In the genomic region with DNA sequence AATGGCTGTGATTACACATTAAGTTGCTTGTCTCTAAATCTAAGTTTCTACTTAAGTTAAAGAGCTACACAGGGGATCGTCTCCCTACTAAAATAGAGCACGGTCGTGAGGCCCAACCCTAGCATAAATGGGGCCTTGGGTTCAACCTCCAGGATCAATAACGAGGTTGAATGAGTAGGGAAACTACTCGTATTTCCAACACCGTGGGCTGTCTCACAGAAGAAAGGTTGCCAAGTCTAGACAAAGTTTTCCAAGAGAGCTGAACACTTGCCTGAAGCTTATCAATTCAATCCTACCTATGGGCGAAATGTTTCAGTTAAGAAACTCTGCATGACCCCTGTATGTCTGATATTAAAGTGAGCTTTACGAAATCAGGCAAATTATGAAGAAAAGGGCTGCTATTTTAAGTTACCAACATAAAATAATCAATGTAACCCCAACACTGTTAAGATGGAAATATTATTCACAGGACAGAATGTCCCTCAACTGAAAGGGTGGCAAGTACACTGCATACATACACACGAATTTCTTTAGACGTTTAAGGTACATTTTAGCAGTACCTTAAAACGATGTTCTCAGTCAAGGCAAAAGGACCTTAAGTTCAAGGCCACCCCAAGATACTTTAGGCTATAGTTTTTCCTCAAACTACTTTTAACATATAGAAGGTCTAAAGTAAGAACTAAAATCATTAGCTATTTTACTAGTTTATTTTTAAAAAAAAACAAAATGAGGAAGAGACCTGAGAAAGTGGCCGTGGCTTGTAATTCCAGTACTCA, we compare ENCODE assay signal across 9 mouse cellular contexts. TPM values are rescaled to one million over a fixed set of nuclear protein-coding genes. Genes with fewer than 3 reads are reported as not detected.
DNase-seq lines count a peak whose midpoint lies in the region; ATAC-seq and TF ChIP-seq lines count a peak whose summit lies in the region.
"Had no signal": no experiment of that assay in that cellular context is flagged by ENCODE, and none has a peak within 500 bp of the region (broad histone marks: within the 10 kb centered on the region; RNA-seq: fewer than 3 reads in every experiment).

No protein-coding gene starts in this region.

- H3K9me3 ChIP-seq in lung, postnatal 0 days (ENCODE audit: low read length): no peaks in the 10 kb centered on the region
- no peaks in the 10 kb centered on the region for H3K9me3 ChIP-seq in forebrain, embryonic 13.5 days (replicated peaks)
- H3K9me3 ChIP-seq in limb, embryonic 14.5 days (ENCODE audit: control insufficient read depth, low read length): no peaks in the 10 kb centered on the region
- no peaks in the 10 kb centered on the region for H3K9me3 ChIP-seq in stomach, embryonic 14.5 days (ENCODE audit: control insufficient read depth, low read depth, low read length)

- ATAC-seq in lung, postnatal 0 days: no peak
- no peak for ATAC-seq in forebrain, embryonic 13.5 days
- ATAC-seq in limb, embryonic 14.5 days (ENCODE audit: low FRiP score, low read depth): no peak
- no peak for ATAC-seq in stomach, embryonic 14.5 days (ENCODE audit: insufficient number of reproducible peaks, insufficient read depth, low FRiP score, low read depth)

- TF ChIP-seq POLR2A in lung, adult 2 months (IDR thresholded peaks at IDR 0.05; ENCODE audit: borderline replicate concordance, extremely low read depth, low read depth, low read length): no peak
- no peak for TF ChIP-seq POLR2A in limb, embryonic 14.5 days (IDR thresholded peaks at IDR 0.05; ENCODE audit: borderline replicate concordance, extremely low read depth, insufficient read depth, insufficient read length)

- peak overlapping the region; percentile 60 for H3K4me2 ChIP-seq in lung, postnatal 0 days (replicated peaks; ENCODE audit: low read depth, low read length)
- peak overlapping the region; percentile 63 for H3K4me2 ChIP-seq in forebrain, embryonic 13.5 days
- H3K4me2 ChIP-seq in limb, embryonic 14.5 days (replicated peaks; ENCODE audit: low read depth, low read length, severe bottlenecking): peak overlapping the region; percentile 75
- H3K4me2 ChIP-seq in stomach, embryonic 14.5 days (replicated peaks; ENCODE audit: low read depth, low read length): peak overlapping the region; percentile 72

- H3K27me3 ChIP-seq in lung, postnatal 0 days (replicated peaks; ENCODE audit: insufficient read depth, low read length): no peaks in the 10 kb centered on the region
- H3K27me3 ChIP-seq in forebrain, embryonic 13.5 days: no peaks in the 10 kb centered on the region
- no peaks in the 10 kb centered on the region for H3K27me3 ChIP-seq in limb, embryonic 14.5 days (ENCODE audit: control insufficient read depth, insufficient read depth, low read length)
- no peaks in the 10 kb centered on the region for H3K27me3 ChIP-seq in stomach, embryonic 14.5 days (ENCODE audit: control insufficient read depth, insufficient read depth, low read length)

- H3K27ac ChIP-seq in lung, postnatal 0 days (ENCODE audit: low read length): 0 out of 2 replicates have a peak overlapping the region, but pooled peaks have one; percentile 20
- no peak overlapping the region for H3K27ac ChIP-seq in forebrain, embryonic 13.5 days
- H3K27ac ChIP-seq in limb, embryonic 14.5 days (replicated peaks; ENCODE audit: low read depth, low read length): no peak overlapping the region
- no peak overlapping the region for H3K27ac ChIP-seq in stomach, embryonic 14.5 days (ENCODE audit: low read length)

- peak overlapping the region; percentile 90 for H3K9ac ChIP-seq in lung, postnatal 0 days (replicated peaks; ENCODE audit: low read depth)
- H3K9ac ChIP-seq in forebrain, embryonic 13.5 days: peak overlapping the region; percentile 92
- peak overlapping the region; percentile 95 for H3K9ac ChIP-seq in limb, embryonic 14.5 days (ENCODE audit: low read depth, low read length, severe bottlenecking)
- peak overlapping the region; percentile 95 for H3K9ac ChIP-seq in stomach, embryonic 14.5 days (replicated peaks; ENCODE audit: low read depth, low read length)

- 30% methylated on average over 12 of the region's 12 CpGs for WGBS in lung, postnatal 0 days
- 24% methylated on average over 12 of the region's 12 CpGs for WGBS in lung, adult 2 months
- WGBS in forebrain, embryonic 13.5 days: 41% methylated on average over 12 of the region's 12 CpGs
- 35% methylated on average over 12 of the region's 12 CpGs for WGBS in limb, embryonic 14.5 days
- 38% methylated on average over 12 of the region's 12 CpGs for WGBS in stomach, embryonic 14.5 days

- TF ChIP-seq EP300 in lung, postnatal 0 days (IDR thresholded peaks at IDR 0.05): no peak

- peaks cover 14% of the 10 kb centered on the region for H3K4me1 ChIP-seq in lung, postnatal 0 days (ENCODE audit: insufficient read depth, low read depth, low read length)
- H3K4me1 ChIP-seq in lung, adult 2 months (ENCODE audit: control insufficient read depth, insufficient read depth, low read length): peaks cover 11% of the 10 kb centered on the region
- peaks cover 23% of the 10 kb centered on the region for H3K4me1 ChIP-seq in forebrain, embryonic 13.5 days
- peaks cover 15% of the 10 kb centered on the region for H3K4me1 ChIP-seq in limb, embryonic 14.5 days (ENCODE audit: control insufficient read depth, insufficient read depth, low read length)
- peaks cover 11% of the 10 kb centered on the region for H3K4me1 ChIP-seq in stomach, embryonic 14.5 days (ENCODE audit: control insufficient read depth, insufficient read depth, low read length)

- DNase-seq in lung, postnatal 0 days (ENCODE audit: low spot score): peak; percentile 9
- no peak for DNase-seq in lung, adult 2 months
- DNase-seq in limb, embryonic 14.5 days (ENCODE audit: low spot score): no peak
- DNase-seq in cerebellum, adult 18-20 months: no peak
- no peak for DNase-seq in layer of hippocampus, adult 9-10 months (ENCODE audit: low spot score)
- DNase-seq in adrenal gland, postnatal 10 days: no peak
- DNase-seq: adrenal gland, postnatal 25 days had no signal

- no peak for TF ChIP-seq CTCF in lung, postnatal 0 days (IDR thresholded peaks at IDR 0.05)
- no peak for TF ChIP-seq CTCF in lung, adult 2 months (IDR thresholded peaks at IDR 0.05; ENCODE audit: insufficient read depth, low read length)

- peak overlapping the region; percentile 91 for H3K4me3 ChIP-seq in lung, postnatal 0 days (ENCODE audit: low read depth, low read length)
- no peak overlapping the region for H3K4me3 ChIP-seq in lung, adult 2 months (replicated peaks; ENCODE audit: extremely low read depth, low read depth, low read length)
- peak overlapping the region; percentile 93 for H3K4me3 ChIP-seq in forebrain, embryonic 13.5 days
- peak overlapping the region; percentile 93 for H3K4me3 ChIP-seq in limb, embryonic 14.5 days (replicated peaks; ENCODE audit: low read length)
- peak overlapping the region; percentile 73 for H3K4me3 ChIP-seq in stomach, embryonic 14.5 days (ENCODE audit: low read depth, low read length)

- no peaks in the 10 kb centered on the region for H3K36me3 ChIP-seq in lung, postnatal 0 days (ENCODE audit: insufficient read depth, low read length)
- peaks cover 21% of the 10 kb centered on the region for H3K36me3 ChIP-seq in forebrain, embryonic 13.5 days (ENCODE audit: poor library complexity, severe bottlenecking)
- peaks cover 33% of the 10 kb centered on the region for H3K36me3 ChIP-seq in limb, embryonic 14.5 days (ENCODE audit: control insufficient read depth, insufficient read depth, low read length)
- H3K36me3 ChIP-seq in stomach, embryonic 14.5 days (ENCODE audit: control insufficient read depth, insufficient read depth, low read length): peaks cover 27% of the 10 kb centered on the region; the same call in 1 of the 2 replicates

RNA-seq across cellular contexts. Expression of gene Pcnp, which starts 1.5 kb away (rescaled TPM):
- polyA plus RNA-seq in lung, postnatal 0 days (2015; fragmentation: Nextera tagmentation; extraction: Ambion mirVana): 166 and 175 TPM in 2 replicates
- 12.2 and 25.4 TPM in 2 replicates for polyA plus RNA-seq in lung, adult 2 months (2012; rRNA removed)
- 289 and 296 TPM in 2 replicates for polyA plus RNA-seq in forebrain, embryonic 13.5 days (2015; fragmentation: Nextera tagmentation; extraction: Ambion mirVana)
- polyA plus RNA-seq in limb, embryonic 14.5 days (2012; rRNA removed): 76.8 and 99.6 TPM in 2 replicates
- polyA plus RNA-seq in limb, embryonic 14.5 days (2014; fragmentation: Nextera tagmentation; extraction: Ambion mirVana): 230 and 242 TPM in 2 replicates
- polyA plus RNA-seq in stomach, embryonic 14.5 days (2014; fragmentation: Nextera tagmentation; extraction: Ambion mirVana): 231 and 241 TPM in 2 replicates
- total RNA-seq in adrenal gland, postnatal 10 days (2021): 10 to 100 TPM; 79.8 to 83.7 TPM

RNA-seq across cellular contexts. Expression of gene Trmt10c, which starts 9.6 kb away (rescaled TPM):
- polyA plus RNA-seq in lung, postnatal 0 days (2015; fragmentation: Nextera tagmentation; extraction: Ambion mirVana): 13.0 and 16.0 TPM in 2 replicates
- 2.1 TPM in 2 replicates for polyA plus RNA-seq in lung, adult 2 months (2012; rRNA removed)
- 25.8 and 26.3 TPM in 2 replicates for polyA plus RNA-seq in forebrain, embryonic 13.5 days (2015; fragmentation: Nextera tagmentation; extraction: Ambion mirVana)
- polyA plus RNA-seq in limb, embryonic 14.5 days (2012; rRNA removed): 7.8 and 11.3 TPM in 2 replicates
- 25.7 and 26.9 TPM in 2 replicates for polyA plus RNA-seq in limb, embryonic 14.5 days (2014; fragmentation: Nextera tagmentation; extraction: Ambion mirVana)
- polyA plus RNA-seq in stomach, embryonic 14.5 days (2014; fragmentation: Nextera tagmentation; extraction: Ambion mirVana): 28.4 and 29.0 TPM in 2 replicates
- 10 to 100 TPM; 18.2 to 21.5 TPM for total RNA-seq in adrenal gland, postnatal 10 days (2021)

RNA-seq across cellular contexts. Expression of gene Senp7, which starts 20.1 kb away (rescaled TPM):
- 19.9 and 21.2 TPM in 2 replicates for polyA plus RNA-seq in lung, postnatal 0 days (2015; fragmentation: Nextera tagmentation; extraction: Ambion mirVana)
- polyA plus RNA-seq in lung, adult 2 months (2012; rRNA removed): 2.2 and 4.5 TPM in 2 replicates
- polyA plus RNA-seq in forebrain, embryonic 13.5 days (2015; fragmentation: Nextera tagmentation; extraction: Ambion mirVana): 56.1 and 57.6 TPM in 2 replicates
- 25.3 and 27.6 TPM in 2 replicates for polyA plus RNA-seq in limb, embryonic 14.5 days (2012; rRNA removed)
- polyA plus RNA-seq in limb, embryonic 14.5 days (2014; fragmentation: Nextera tagmentation; extraction: Ambion mirVana): 34.5 and 37.3 TPM in 2 replicates
- 46.4 and 47.9 TPM in 2 replicates for polyA plus RNA-seq in stomach, embryonic 14.5 days (2014; fragmentation: Nextera tagmentation; extraction: Ambion mirVana)
- 10 to 100 TPM; 18.8 to 29.1 TPM for total RNA-seq in adrenal gland, postnatal 10 days (2021)

RNA-seq across cellular contexts. Expression of gene Zbtb11, which starts 54.4 kb away (rescaled TPM):
- polyA plus RNA-seq in lung, postnatal 0 days (2015; fragmentation: Nextera tagmentation; extraction: Ambion mirVana): 8.4 and 9.3 TPM in 2 replicates
- polyA plus RNA-seq in lung, adult 2 months (2012; rRNA removed): 3.3 and 3.7 TPM in 2 replicates
- polyA plus RNA-seq in forebrain, embryonic 13.5 days (2015; fragmentation: Nextera tagmentation; extraction: Ambion mirVana): 18.9 and 19.2 TPM in 2 replicates
- 10.2 and 12.3 TPM in 2 replicates for polyA plus RNA-seq in limb, embryonic 14.5 days (2012; rRNA removed)
- polyA plus RNA-seq in limb, embryonic 14.5 days (2014; fragmentation: Nextera tagmentation; extraction: Ambion mirVana): 17.7 and 22.1 TPM in 2 replicates
- polyA plus RNA-seq in stomach, embryonic 14.5 days (2014; fragmentation: Nextera tagmentation; extraction: Ambion mirVana): 20.9 and 22.3 TPM in 2 replicates
- total RNA-seq in adrenal gland, postnatal 10 days (2021): 10 to 100 TPM; 17.0 to 17.7 TPM
